Mouse (Mus musculus) lung, adult 2 months (tissue): ENCODE measurements around the gene Ndufc2.
"Not testable (repeated sequence)": the region's sequence is repeated elsewhere in the genome, so short reads cannot be mapped to it uniquely, and the experiment has no call there.

Experiments used
- CTCF ChIP-seq: fragments of 200-500 bp; IDR thresholded peaks from 2 replicates; pipeline ENCODE4 v1.5.1; 2011; ENCODE audit warnings: mild to moderate bottlenecking, low read length, control low read depth; ENCODE audit not compliant: insufficient read depth
- POLR2A ChIP-seq: fragments of 200-500 bp; IDR thresholded peaks from 2 replicates; pipeline ENCODE4 v1.6.1; 2011; ENCODE audit warnings: low read depth, mild to moderate bottlenecking, control low read depth, low read length, borderline replicate concordance; ENCODE audit errors: extremely low read depth

DNA sequence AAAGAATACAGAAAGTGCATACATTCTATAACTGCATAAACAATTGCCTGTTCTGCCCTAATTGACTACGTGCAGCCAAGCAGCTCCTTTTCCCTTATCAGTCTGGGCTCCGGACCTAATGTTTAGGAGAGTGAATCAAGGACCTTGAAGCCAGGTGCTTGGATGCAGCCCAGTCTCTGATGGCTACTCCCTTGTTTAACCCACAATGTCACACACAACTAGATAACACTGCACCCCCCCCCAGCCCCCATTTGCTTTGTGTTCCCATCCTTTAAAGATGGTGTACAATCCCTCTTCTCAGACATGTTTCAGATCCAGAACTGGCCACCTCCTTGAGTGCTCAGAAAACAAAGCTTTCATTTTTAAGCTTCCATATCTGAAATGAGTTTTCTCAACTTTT is 51.2 kb downstream of the Ndufc2 start, which contains the start of gene Kctd14:
- TF ChIP-seq POLR2A, CTCF: not testable (repeated sequence)
